Mouse (Mus musculus) MEL (cell line): ENCODE measurements around the gene Avpr1b. TPM values are rescaled to one million over a fixed set of nuclear protein-coding genes. Genes with fewer than 3 reads are reported as not detected.

Source experiments
- DNase-seq: peaks from one replicate; pipeline ENCODE4 v3.0.0; 2011; ENCODE audit warnings: low read depth, low spot score
- H3K27ac ChIP-seq: 2 replicates; pipeline ENCODE4 v1.5.1; 2012; ENCODE audit warnings: low read depth, mild to moderate bottlenecking, control low read depth, low read length, moderate library complexity; ENCODE audit not compliant: control insufficient read depth
- H3K27me3 ChIP-seq, 2 experiments: fragments of 150-350 bp in 1 of 2; sonication (generic) in 1 of 2; 2 replicates each; pipeline ENCODE4 v1.6.1; 2012; ENCODE audit warnings: low read length in 2 of 2, mild to moderate bottlenecking in 2 of 2, improper control_type of control experiment in 1 of 2, moderate library complexity in 1 of 2; ENCODE audit not compliant: insufficient read depth in 2 of 2, control insufficient read depth in 1 of 2
- H3K36me3 ChIP-seq, 2 experiments: 2 replicates each; pipeline ENCODE4 v1.6.1; 2012 to 2014; ENCODE audit warnings: low read length in 2 of 2, improper control_type of control experiment in 1 of 2, inconsistent platforms in 1 of 2, mild to moderate bottlenecking in 1 of 2; ENCODE audit not compliant: insufficient read depth in 2 of 2, control insufficient read depth in 1 of 2
- H3K4me1 ChIP-seq, 2 experiments: fragments of 150-350 bp in 1 of 2; sonication (generic) in 1 of 2; 2 replicates each; pipeline ENCODE4 v1.6.1; 2012; ENCODE audit warnings: low read length in 2 of 2, improper control_type of control experiment in 1 of 2, mild to moderate bottlenecking in 1 of 2; ENCODE audit not compliant: insufficient read depth in 2 of 2, control insufficient read depth in 1 of 2
- H3K4me3 ChIP-seq, 2 experiments: fragments of 150-350 bp in 1 of 2; sonication (generic) in 1 of 2; 2 replicates each; pipeline ENCODE4 v1.5.1; 2012; ENCODE audit warnings: low read depth in 2 of 2, low read length in 2 of 2, mild to moderate bottlenecking in 2 of 2, moderate library complexity in 2 of 2, control low read depth in 1 of 2, improper control_type of control experiment in 1 of 2; ENCODE audit not compliant: control insufficient read depth in 1 of 2, insufficient read depth in 1 of 2
- H3K79me2 ChIP-seq: 2 replicates; pipeline ENCODE4 v1.6.1; 2012; ENCODE audit warnings: mild to moderate bottlenecking, low read length, moderate library complexity; ENCODE audit not compliant: control insufficient read depth, poor library complexity, insufficient read depth
- H3K9ac ChIP-seq: 2 replicates; pipeline ENCODE4 v1.6.1; 2012; ENCODE audit warnings: low read depth, mild to moderate bottlenecking, control low read depth, low read length, moderate library complexity; ENCODE audit not compliant: control insufficient read depth, poor library complexity, severe bottlenecking
- H3K9me3 ChIP-seq: fragments of 150-350 bp; sonication (generic); replicated peaks from 2 replicates; pipeline ENCODE4 v1.6.1; 2012; ENCODE audit warnings: mild to moderate bottlenecking, low read length, improper control_type of control experiment, moderate library complexity; ENCODE audit not compliant: insufficient read depth
- BHLHE40 ChIP-seq: IDR thresholded peaks from 2 replicates; pipeline ENCODE4 v1.6.1; 2012; ENCODE audit warnings: low read depth, mild to moderate bottlenecking, inconsistent platforms, low read length, improper control_type of control experiment, borderline replicate concordance
- CHD1 ChIP-seq: IDR thresholded peaks from 2 replicates; pipeline ENCODE4 v1.6.1; 2012; ENCODE audit warnings: low read depth, mild to moderate bottlenecking, inconsistent platforms, low read length, improper control_type of control experiment
- E2F4 ChIP-seq: IDR thresholded peaks from 2 replicates; pipeline ENCODE4 v1.6.1; 2011; ENCODE audit warnings: low read depth, low read length, improper control_type of control experiment, borderline replicate concordance
- EP300 ChIP-seq, 2 experiments: IDR thresholded peaks; 2 replicates each; pipeline ENCODE4 v1.6.1; 2011; ENCODE audit warnings: improper control_type of control experiment in 2 of 2, low read length in 2 of 2, low read depth in 1 of 2, mild to moderate bottlenecking in 1 of 2
- MAFK ChIP-seq: IDR thresholded peaks from 2 replicates; pipeline ENCODE4 v1.6.1; 2011; ENCODE audit warnings: low read depth, mild to moderate bottlenecking, low read length, improper control_type of control experiment, borderline replicate concordance
- MAX ChIP-seq: IDR thresholded peaks from 2 replicates; pipeline ENCODE4 v1.6.1; 2011; ENCODE audit warnings: low read length, improper control_type of control experiment
- MEF2A ChIP-seq: IDR thresholded peaks from 2 replicates; pipeline ENCODE4 v1.6.1; 2014; ENCODE audit warnings: low read depth, mild to moderate bottlenecking, inconsistent platforms, low read length, improper control_type of control experiment; ENCODE audit not compliant: poor library complexity, insufficient replicate concordance, severe bottlenecking; ENCODE audit errors: extremely low read depth
- NRF1 ChIP-seq: IDR thresholded peaks from 2 replicates; pipeline ENCODE4 v1.6.1; 2014; ENCODE audit warnings: low read depth, mild to moderate bottlenecking, inconsistent platforms, low read length, improper control_type of control experiment, moderate library complexity; ENCODE audit not compliant: poor library complexity, insufficient read depth, severe bottlenecking
- POLR2AphosphoS5 ChIP-seq: IDR thresholded peaks from 2 replicates; pipeline ENCODE4 v1.6.1; 2012; ENCODE audit warnings: low read depth, borderline replicate concordance, mild to moderate bottlenecking, inconsistent platforms, low read length, moderate library complexity, mixed read lengths
- TBP ChIP-seq: IDR thresholded peaks from 2 replicates; pipeline ENCODE4 v1.8.0; 2011; ENCODE audit warnings: low read depth, low read length, improper control_type of control experiment
- USF2 ChIP-seq, 2 experiments: IDR thresholded peaks; 2 replicates each; pipeline ENCODE4 v1.6.1; 2011 to 2012; ENCODE audit warnings: improper control_type of control experiment in 2 of 2, low read length in 2 of 2, borderline replicate concordance in 1 of 2, inconsistent platforms in 1 of 2, low read depth in 1 of 2, mild to moderate bottlenecking in 1 of 2; ENCODE audit not compliant: insufficient read depth in 1 of 2
- ZKSCAN1 ChIP-seq: IDR thresholded peaks from 2 replicates; pipeline ENCODE4 v1.6.1; 2012; ENCODE audit warnings: low read depth, mild to moderate bottlenecking, inconsistent platforms, low read length, improper control_type of control experiment, moderate library complexity
- ZMIZ1 ChIP-seq: IDR thresholded peaks from 2 replicates; pipeline ENCODE4 v1.6.1; 2012; ENCODE audit warnings: low read depth, mild to moderate bottlenecking, inconsistent platforms, low read length, improper control_type of control experiment, moderate library complexity
- ZNF384 ChIP-seq: IDR thresholded peaks from 2 replicates; pipeline ENCODE4 v1.6.1; 2012; ENCODE audit warnings: low read depth, mild to moderate bottlenecking, inconsistent platforms, low read length, improper control_type of control experiment
- polyA plus RNA-seq, 2 experiments: library from polyadenylated mRNA; stranded (reverse) in 1 of 2; unstranded in 1 of 2; fragments of >175 nt in 1 of 2; fragments of >200 nt in 1 of 2; gene quantifications; 2 replicates each; pipeline versions ENCODE4 v1.2.1 to v1.2.4; 2012; ENCODE audit warnings: low replicate concordance in 2 of 2, low read depth in 1 of 2; ENCODE audit not compliant: insufficient read length in 2 of 2, insufficient read depth in 1 of 2, missing spikeins in 1 of 2
- total RNA-seq: library from RNA; depleted of rRNA; stranded (reverse); fragments of 300-350 nt; gene quantifications from 2 replicates; pipeline ENCODE4 v1.2.3, GENCODE M21; 2012; rRNA removed

Gene Avpr1b
- total RNA-seq, result not detected in 2 replicates
- not detected for polyA plus RNA-seq

GRCm38 (mm10) chr1:131598905-131599304 is at the start of gene Avpr1b:
Gene Avpr1b (plus strand): TSS chr1:131599239.
- H3K27ac ChIP-seq, result no peak within 1 kb of the TSS
- no peak for TF ChIP-seq TBP
- no peaks in the 10 kb centered on the region for H3K79me2 ChIP-seq
- H3K4me3 ChIP-seq, result no peak within 1 kb of the TSS
- no peaks in the 10 kb centered on the region for H3K4me1 ChIP-seq
- no peaks in the 10 kb centered on the region for H3K9me3 ChIP-seq
- no peak for DNase-seq
- H3K27me3 ChIP-seq, result peaks cover 21 to 23% of the 10 kb centered on the region in 2 experiments
- no peaks in the 10 kb centered on the region for H3K36me3 ChIP-seq
- no peak within 1 kb of the TSS for H3K9ac ChIP-seq

- Histone ChIP-seq H3K4me3 (no peak overlapping the region), H3K27me3 (no peaks in the 10 kb centered on the region), H3K27ac (no peak overlapping the region), H3K36me3 (no peaks in the 10 kb centered on the region), H3K9ac (no peak overlapping the region), H3K4me1 (0 out of 4 replicates have a peak, but pooled peaks cover 2 to 3% of the 10 kb centered on the region in 2 experiments), H3K9me3 (no peaks in the 10 kb centered on the region), H3K79me2 (no peaks in the 10 kb centered on the region)
- DNase-seq, result no peak
- TF ChIP-seq MAFK (no peak), TBP (no peak), MEF2A (no peak), E2F4 (no peak), NRF1 (no peak), USF2 (IDR thresholded peaks at IDR 0.05; ENCODE audit: borderline replicate concordance in 1 of 2, insufficient read depth in 1 of 2, low read depth in 1 of 2, low read length in 2 of 2) (no peak), POLR2AphosphoS5 (no peak), ZMIZ1 (no peak), MAX (no peak), ZNF384 (no peak)
These were observed 47.1 kb upstream of the Avpr1b start for GRCm38 (mm10) chr1:131551956-131552355.

GRCm38 (mm10) chr1:131553428-131553827 is 45.6 kb upstream of the Avpr1b start:
- TF ChIP-seq BHLHE40 (no peak), E2F4 (no peak), ZKSCAN1 (no peak), CHD1 (no peak), EP300 (IDR thresholded peaks at IDR 0.05; ENCODE audit: low read depth in 1 of 2, low read length in 2 of 2) (no peak)
- Histone ChIP-seq H3K4me1 (0 out of 4 replicates have a peak, but pooled peaks cover 2 to 3% of the 10 kb centered on the region in 2 experiments), H3K27me3 (no peaks in the 10 kb centered on the region), H3K9ac (no peak overlapping the region), H3K79me2 (no peaks in the 10 kb centered on the region), H3K4me3 (no peak overlapping the region), H3K27ac (no peak overlapping the region), H3K36me3 (no peaks in the 10 kb centered on the region), H3K9me3 (no peaks in the 10 kb centered on the region)
- no peak for DNase-seq
